Mouse (Mus musculus) liver, adult 2 months (tissue): ENCODE measurements around the gene Rin3.

Source experiments
- CTCF ChIP-seq: fragments of 200-500 bp; IDR thresholded peaks from 2 replicates; pipeline ENCODE4 v1.5.1; 2011; ENCODE audit warnings: low read depth, low read length, control low read depth
- POLR2A ChIP-seq: fragments of 200-500 bp; IDR thresholded peaks from 2 replicates; pipeline ENCODE4 v1.6.1; 2011; ENCODE audit warnings: low read length, control low read depth; ENCODE audit not compliant: insufficient read depth; ENCODE audit errors: extremely low read depth

DNA sequence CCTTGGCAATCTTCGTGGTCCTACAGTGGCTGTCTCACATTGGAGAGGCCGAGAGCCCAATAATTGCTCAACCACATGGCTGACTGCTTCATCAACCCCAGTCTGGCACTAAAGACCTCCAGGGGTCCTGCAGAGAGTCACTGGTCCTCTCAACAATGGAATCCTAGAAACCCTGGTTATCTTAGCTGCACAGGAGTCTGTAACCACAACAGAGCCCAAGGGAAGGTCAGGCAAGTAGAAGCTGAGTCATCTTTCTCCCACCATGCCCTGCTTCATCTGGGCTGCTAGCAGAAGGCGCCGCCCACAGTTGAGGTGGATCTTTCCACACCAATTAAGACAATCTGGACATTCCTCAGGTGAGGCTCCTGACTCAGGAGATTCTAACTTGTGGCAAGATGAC is 76.5 kb downstream of the Rin3 start:
- TF ChIP-seq CTCF: no peak
- TF ChIP-seq POLR2A: no peak
